Mouse (Mus musculus): ENCODE results near the gene Cpt1b. TPM values are rescaled to one million over a fixed set of nuclear protein-coding genes. Genes with fewer than 3 reads are reported as not detected.

Gene Cpt1b
- polyA plus RNA-seq, 1 experiment = 28.9 TPM

- no peaks in the 10 kb centered on the region for H3K4me1 ChIP-seq (ENCODE audit: control insufficient read depth, insufficient read depth, low read length)
- WGBS = 88% methylated on average over 1 of the region's 1 CpGs
- TF ChIP-seq CTCF (IDR thresholded peaks at IDR 0.05; ENCODE audit: insufficient read depth, low read length) (no peak), POLR2A (IDR thresholded peaks at IDR 0.05; ENCODE audit: borderline replicate concordance, extremely low read depth, low read depth, low read length) (no peak)
- H3K4me3 ChIP-seq (replicated peaks; ENCODE audit: extremely low read depth, low read depth, low read length) = no peak overlapping the region
- no peak for DNase-seq
Measured at GRCm38 (mm10) chr15:89402471-89402870, 23.2 kb downstream of the Cpt1b start.

- no peak for DNase-seq
- 70% methylated on average over 1 of the region's 1 CpGs for WGBS
- Histone ChIP-seq H3K4me3 (replicated peaks; ENCODE audit: extremely low read depth, low read depth, low read length) (no peak overlapping the region), H3K4me1 (ENCODE audit: control insufficient read depth, insufficient read depth, low read length) (no peaks in the 10 kb centered on the region)
- TF ChIP-seq POLR2A (IDR thresholded peaks at IDR 0.05; ENCODE audit: borderline replicate concordance, extremely low read depth, low read depth, low read length) (no peak), CTCF (IDR thresholded peaks at IDR 0.05; ENCODE audit: insufficient read depth, low read length) (no peak)
Measured at GRCm38 (mm10) chr15:89399716-89400115, 25.9 kb downstream of the Cpt1b start.

DNA sequence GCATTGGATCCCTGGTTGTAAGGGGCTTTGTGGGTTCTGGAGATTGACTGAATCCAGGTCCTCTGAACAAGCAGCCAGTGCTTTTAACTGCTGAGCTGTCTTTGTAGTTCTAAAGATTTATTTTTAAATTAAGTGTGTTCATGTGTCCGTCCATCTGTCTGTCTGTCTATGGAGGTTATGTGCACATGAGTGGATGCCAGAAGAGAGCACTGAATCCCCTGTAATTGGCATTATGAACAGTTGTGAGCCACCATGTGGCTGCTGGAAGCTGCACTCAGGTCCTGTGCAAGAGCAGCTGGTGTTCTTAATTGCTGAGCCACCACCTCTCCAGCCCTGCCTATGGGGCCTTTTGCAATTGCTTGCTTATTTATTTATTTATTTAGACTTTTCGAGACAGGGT lies 27.5 kb downstream of the Cpt1b start:
- DNase-seq = no peak
- no peaks in the 10 kb centered on the region for H3K4me1 ChIP-seq (ENCODE audit: control insufficient read depth, insufficient read depth, low read length)
- TF ChIP-seq POLR2A (IDR thresholded peaks at IDR 0.05; ENCODE audit: borderline replicate concordance, extremely low read depth, low read depth, low read length) (no peak), CTCF (IDR thresholded peaks at IDR 0.05; ENCODE audit: insufficient read depth, low read length) (no peak)
- no peak overlapping the region for H3K4me3 ChIP-seq (replicated peaks; ENCODE audit: extremely low read depth, low read depth, low read length)
- WGBS = 86% methylated on average over 2 of the region's 2 CpGs

- WGBS = 85% methylated on average over 4 of the region's 4 CpGs
- DNase-seq = no peak
- no peak overlapping the region for H3K4me3 ChIP-seq (replicated peaks; ENCODE audit: extremely low read depth, low read depth, low read length)
- TF ChIP-seq POLR2A (IDR thresholded peaks at IDR 0.05; ENCODE audit: borderline replicate concordance, extremely low read depth, low read depth, low read length) = no peak
- TF ChIP-seq CTCF (IDR thresholded peaks at IDR 0.05; ENCODE audit: insufficient read depth, low read length) = no peak
- no peaks in the 10 kb centered on the region for H3K4me1 ChIP-seq (ENCODE audit: control insufficient read depth, insufficient read depth, low read length)
Measured at GRCm38 (mm10) chr15:89396883-89397282, 28.8 kb downstream of the Cpt1b start.

GRCm38 (mm10) chr15:89390081-89390480 lies 35.6 kb downstream of the Cpt1b start:
- 88% methylated on average over 10 of the region's 10 CpGs for WGBS
- Histone ChIP-seq H3K4me1 (ENCODE audit: control insufficient read depth, insufficient read depth, low read length) (no peaks in the 10 kb centered on the region), H3K4me3 (replicated peaks; ENCODE audit: extremely low read depth, low read depth, low read length) (no peak overlapping the region)
- TF ChIP-seq POLR2A (IDR thresholded peaks at IDR 0.05; ENCODE audit: borderline replicate concordance, extremely low read depth, low read depth, low read length) = no peak
- TF ChIP-seq CTCF (IDR thresholded peaks at IDR 0.05; ENCODE audit: insufficient read depth, low read length) = no peak
- no peak for DNase-seq

GRCm38 (mm10) chr15:89387127-89387526 lies 38.5 kb downstream of the Cpt1b start:
- no peak for TF ChIP-seq CTCF (IDR thresholded peaks at IDR 0.05; ENCODE audit: insufficient read depth, low read length)
- H3K4me1 ChIP-seq (ENCODE audit: control insufficient read depth, insufficient read depth, low read length) = no peaks in the 10 kb centered on the region
- no peak for DNase-seq
- WGBS = 33% methylated on average over 12 of the region's 12 CpGs
- no peak overlapping the region for H3K4me3 ChIP-seq (replicated peaks; ENCODE audit: extremely low read depth, low read depth, low read length)

GRCm38 (mm10) chr15:89384617-89385016 lies 41.0 kb downstream of the Cpt1b start, which contains the start of gene Klhdc7b:
TSS of gene Klhdc7b (plus strand) at chr15:89384917.
- WGBS = 84% methylated on average over 7 of the region's 7 CpGs
- no peak within 1 kb of the TSS for H3K4me3 ChIP-seq (replicated peaks; ENCODE audit: extremely low read depth, low read depth, low read length)
- H3K4me1 ChIP-seq (ENCODE audit: control insufficient read depth, insufficient read depth, low read length) = no peaks in the 10 kb centered on the region
- no peak for DNase-seq
- TF ChIP-seq POLR2A (IDR thresholded peaks at IDR 0.05; ENCODE audit: borderline replicate concordance, extremely low read depth, low read depth, low read length) (no peak), CTCF (IDR thresholded peaks at IDR 0.05; ENCODE audit: insufficient read depth, low read length) (no peak)

- no peak overlapping the region for H3K4me3 ChIP-seq (replicated peaks; ENCODE audit: extremely low read depth, low read depth, low read length)
- H3K4me1 ChIP-seq (ENCODE audit: control insufficient read depth, insufficient read depth, low read length) = no peaks in the 10 kb centered on the region
- TF ChIP-seq CTCF (IDR thresholded peaks at IDR 0.05; ENCODE audit: insufficient read depth, low read length) (no peak), POLR2A (IDR thresholded peaks at IDR 0.05; ENCODE audit: borderline replicate concordance, extremely low read depth, low read depth, low read length) (no peak)
- 19% methylated on average over 10 of the region's 10 CpGs for WGBS
- DNase-seq = no peak
Measured at GRCm38 (mm10) chr15:89379429-89379828, 46.2 kb downstream of the Cpt1b start.

GRCm38 (mm10) chr15:89378831-89379401 lies 46.7 kb downstream of the Cpt1b start, which contains the start of gene Odf3b:
TSS of gene Odf3b (minus strand) at chr15:89379282.
- Histone ChIP-seq H3K4me3 (replicated peaks; ENCODE audit: extremely low read depth, low read depth, low read length) (peak within 1 kb of the TSS; percentile 45), H3K4me1 (ENCODE audit: control insufficient read depth, insufficient read depth, low read length) (peaks cover 2% of the 10 kb centered on the region; the same call in 1 of the 2 replicates)
- 2% methylated on average over 33 of the region's 33 CpGs for WGBS
- peak; percentile 44 for DNase-seq
- no peak; the same call in 1 of the 2 replicates for TF ChIP-seq POLR2A (IDR thresholded peaks at IDR 0.05; ENCODE audit: borderline replicate concordance, extremely low read depth, low read depth, low read length)
- TF ChIP-seq CTCF (IDR thresholded peaks at IDR 0.05; ENCODE audit: insufficient read depth, low read length) = no peak
